Mouse (Mus musculus): Measurements from ENCODE around the gene Mybbp1a.

- TF ChIP-seq POLR2A (IDR thresholded peaks at IDR 0.05; ENCODE audit: low read depth, low read length) (no peak), CTCF (IDR thresholded peaks at IDR 0.05; ENCODE audit: borderline replicate concordance, insufficient read depth, low read length) (no peak)
Measured at GRCm38 (mm10) chr11:72477182-72477581, 36.0 kb downstream of the Mybbp1a start.
